ENCODE assay signal across 28 mouse cellular contexts in genomic region chr3:24138002-24138401, GRCm38 (mm10).
"Had no signal": no experiment of that assay in that cellular context is flagged by ENCODE, and none has a peak within 500 bp of the region (broad histone marks: within the 10 kb centered on the region; RNA-seq: fewer than 3 reads in every experiment).

No protein-coding gene starts in this region.

- H3K27ac ChIP-seq: left cerebral cortex, adult 2 months; limb, embryonic 10.5 days; limb, embryonic 12.5 days; limb, embryonic 13.5 days; limb, embryonic 15.5 days; liver, embryonic 12.5 days; liver, embryonic 13.5 days; liver, embryonic 14.5 days; liver, embryonic 15.5 days; lung, embryonic 15.5 days; macrophage; midbrain, embryonic 10.5 days; midbrain, embryonic 12.5 days; midbrain, embryonic 13.5 days; midbrain, embryonic 15.5 days had no signal

- H3K27me3 ChIP-seq: limb, embryonic 12.5 days; limb, embryonic 13.5 days; limb, embryonic 15.5 days; liver, embryonic 12.5 days; liver, embryonic 13.5 days; liver, embryonic 15.5 days; lung, embryonic 15.5 days; megakaryocyte, embryonic 14.5 days; midbrain, embryonic 12.5 days; midbrain, embryonic 13.5 days; midbrain, embryonic 15.5 days had no signal

- H3K36me3 ChIP-seq: limb, embryonic 10.5 days; limb, embryonic 12.5 days; limb, embryonic 13.5 days; limb, embryonic 15.5 days; liver, embryonic 12.5 days; liver, embryonic 13.5 days; liver, embryonic 15.5 days; lung, embryonic 15.5 days; midbrain, embryonic 10.5 days; midbrain, embryonic 12.5 days; midbrain, embryonic 13.5 days; midbrain, embryonic 15.5 days had no signal

- H3K9me3 ChIP-seq: limb, embryonic 10.5 days; limb, embryonic 12.5 days; limb, embryonic 13.5 days; limb, embryonic 15.5 days; liver, embryonic 12.5 days; liver, embryonic 13.5 days; liver, embryonic 15.5 days; lung, embryonic 15.5 days; megakaryocyte, embryonic 14.5 days; midbrain, embryonic 10.5 days; midbrain, embryonic 12.5 days; midbrain, embryonic 13.5 days; midbrain, embryonic 15.5 days had no signal

- DNase-seq: left cerebral cortex, postnatal 4 days; liver; liver, embryonic 13.5 days; liver, postnatal 0 days; lung, adult 18-20 months; lung, adult 2 months; lung, embryonic 14.5 days; lung, postnatal 10 days; lung, postnatal 14 days; lung, postnatal 36 days; lung, postnatal 4 days; midbrain, embryonic 14.5 days had no signal

- H3K4me3 ChIP-seq: left cerebral cortex, adult 2 months; limb, embryonic 10.5 days; limb, embryonic 12.5 days; limb, embryonic 13.5 days; limb, embryonic 15.5 days; liver, embryonic 12.5 days; liver, embryonic 13.5 days; liver, embryonic 15.5 days; lung, embryonic 15.5 days; megakaryocyte, embryonic 14.5 days; midbrain, embryonic 10.5 days; midbrain, embryonic 12.5 days; midbrain, embryonic 13.5 days; midbrain, embryonic 15.5 days; myocyte had no signal

- H3K9ac ChIP-seq: limb, embryonic 12.5 days; limb, embryonic 13.5 days; limb, embryonic 15.5 days; liver, embryonic 12.5 days; liver, embryonic 13.5 days; liver, embryonic 14.5 days; liver, embryonic 15.5 days; liver, postnatal 0 days; lung, embryonic 14.5 days; lung, embryonic 15.5 days; midbrain, embryonic 12.5 days; midbrain, embryonic 13.5 days; midbrain, embryonic 15.5 days had no signal

- H3K4me1 ChIP-seq: limb, embryonic 10.5 days; limb, embryonic 12.5 days; limb, embryonic 13.5 days; limb, embryonic 15.5 days; liver, embryonic 12.5 days; liver, embryonic 13.5 days; liver, embryonic 15.5 days; lung, embryonic 15.5 days; megakaryocyte, embryonic 14.5 days; midbrain, embryonic 10.5 days; midbrain, embryonic 12.5 days; midbrain, embryonic 13.5 days; midbrain, embryonic 15.5 days had no signal
